Mouse (Mus musculus) C2C12 (cell line): Measurements from ENCODE around the gene Magi1.

ENCODE experiments used
- CEBPB ChIP-seq: IDR thresholded peaks from one replicate; pipeline ENCODE4 v1.6.1; 2011; ENCODE audit warnings: low read depth, mild to moderate bottlenecking, control low read depth, moderate library complexity
- CTCF ChIP-seq: IDR thresholded peaks from one replicate; pipeline ENCODE4 v1.5.1; 2011; ENCODE audit not compliant: control insufficient read depth, insufficient read depth, insufficient read length
- MAX ChIP-seq: IDR thresholded peaks from one replicate; pipeline ENCODE4 v1.6.1; 2011; ENCODE audit warnings: mild to moderate bottlenecking, control low read depth
- MYOD1 ChIP-seq: IDR thresholded peaks from one replicate; pipeline ENCODE4 v1.6.1; 2011; ENCODE audit warnings: low read depth; ENCODE audit not compliant: control insufficient read depth, insufficient read length
- MYOG ChIP-seq: IDR thresholded peaks from one replicate; pipeline ENCODE4 v1.6.1; 2011; ENCODE audit not compliant: control insufficient read depth, insufficient read length; ENCODE audit errors: extremely low read depth
- USF1 ChIP-seq: IDR thresholded peaks from one replicate; pipeline ENCODE4 v1.6.1; 2011; ENCODE audit warnings: low read depth, mild to moderate bottlenecking, control low read depth, moderate library complexity

DNA sequence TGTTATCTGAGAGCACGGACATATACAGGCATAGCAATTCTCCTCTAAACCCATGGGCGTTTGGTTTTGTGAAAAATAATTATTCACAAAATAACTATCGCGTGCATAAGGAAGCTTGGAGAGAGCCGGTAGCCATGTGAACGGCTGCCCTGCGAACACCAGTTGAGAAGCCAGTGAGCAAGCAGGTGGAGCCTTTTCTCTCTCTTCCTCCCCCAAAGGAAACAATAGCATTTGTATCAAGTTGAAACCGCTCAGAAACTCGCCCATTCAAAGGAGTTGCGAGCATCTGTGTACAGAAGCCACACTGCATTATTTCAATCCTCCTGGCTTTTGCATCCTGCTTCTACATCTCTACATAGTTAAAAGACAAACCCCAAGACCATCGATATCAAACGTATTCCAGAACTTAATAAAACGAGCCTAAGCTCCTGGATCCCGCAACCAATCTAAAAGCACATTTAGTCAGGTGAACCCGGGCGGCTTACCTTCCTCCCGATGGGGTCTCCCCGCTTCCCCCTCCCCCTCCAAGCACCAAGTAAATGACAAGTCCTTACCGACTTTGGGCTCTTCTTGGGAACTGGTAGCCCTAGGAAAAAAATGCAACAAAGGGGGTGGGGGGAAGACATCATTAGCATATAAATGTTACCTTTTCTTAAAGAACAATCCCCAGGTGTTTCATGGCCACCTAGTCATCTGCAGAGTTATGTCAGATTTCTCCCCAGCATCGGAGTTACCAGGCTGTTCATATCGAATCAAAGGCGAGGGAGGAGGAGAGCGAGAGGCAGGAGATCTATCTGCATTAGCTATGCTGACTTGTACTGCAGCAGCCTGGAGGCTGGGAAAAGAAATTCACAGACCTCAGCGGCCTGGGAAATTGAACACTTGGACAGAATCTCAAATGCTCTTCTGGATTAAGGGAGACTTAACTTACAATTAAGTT, 566.8 kb downstream of the Magi1 start:
- TF ChIP-seq CTCF (no peak), MAX (no peak), MYOD1 (no peak), CEBPB (no peak), USF1 (no peak), MYOG (no peak)
